Mouse (Mus musculus) monocyte, adult 5-6 weeks (primary cell): ENCODE results near the gene Micu2. TPM values are rescaled to one million over a fixed set of nuclear protein-coding genes. Genes with fewer than 3 reads are reported as not detected.

Source experiments
- total RNA-seq: library from RNA; stranded (forward); fragments of 200-1000, 200-491, 200-594 nt; gene quantifications from 3 replicates; pipeline ENCODE4 v1.2.3, GENCODE M21; 2017

Micu2 gene
- total RNA-seq, 1 experiment from 2014 or later = 135 TPM

Other genes with a start within 250 kb of the Micu2 start
- gene Lats2, start 240.9 kb downstream of the Micu2 start, total RNA-seq = 68.5 to 76.5 TPM (median 75.4 TPM) in 3 replicates
- gene Sap18, start 201.1 kb downstream of the Micu2 start, total RNA-seq = 24.4 to 33.4 TPM (median 31.7 TPM) in 3 replicates
- gene Ska3, start 173.1 kb downstream of the Micu2 start, total RNA-seq = 0.53 to 4.5 TPM (median 0.97 TPM) in 3 replicates
- gene Mrpl57, start 173.0 kb downstream of the Micu2 start, total RNA-seq = 28.3 to 83.7 TPM (median 43.6 TPM) in 3 replicates
- 99.2 to 138 TPM (median 128 TPM) in 3 replicates for gene Zdhhc20, start 109.0 kb downstream of the Micu2 start, total RNA-seq
- not detected in 3 replicates for gene Fgf9, start 71.3 kb upstream of the Micu2 start, total RNA-seq